In genomic region chr7:128627723-128628122, GRCm38 (mm10) we compare ENCODE assay signal across 19 mouse cellular contexts.
"Had no signal": no experiment of that assay in that cellular context is flagged by ENCODE, and none has a peak within 500 bp of the region (broad histone marks: within the 10 kb centered on the region; RNA-seq: fewer than 3 reads in every experiment).

No protein-coding gene starts in this region.

- H3K9ac ChIP-seq: hindbrain, embryonic 15.5 days; limb, embryonic 12.5 days; limb, embryonic 15.5 days; liver, embryonic 14.5 days; liver, postnatal 0 days; lung, embryonic 14.5 days; midbrain, embryonic 12.5 days; midbrain, embryonic 15.5 days; neural tube, embryonic 12.5 days; neural tube, embryonic 15.5 days had no signal

- H3K4me3 ChIP-seq: hindbrain, embryonic 15.5 days; limb, embryonic 12.5 days; limb, embryonic 15.5 days; midbrain, embryonic 12.5 days; midbrain, embryonic 15.5 days; neural tube, embryonic 12.5 days; neural tube, embryonic 15.5 days had no signal

- H3K4me2 ChIP-seq: hindbrain, embryonic 15.5 days; limb, embryonic 12.5 days; limb, embryonic 15.5 days; liver, embryonic 11.5 days; lung, embryonic 14.5 days; midbrain, embryonic 12.5 days; midbrain, embryonic 15.5 days; neural tube, embryonic 12.5 days; neural tube, embryonic 15.5 days had no signal

- H3K27me3 ChIP-seq: hindbrain, embryonic 15.5 days; limb, embryonic 12.5 days; limb, embryonic 15.5 days; midbrain, embryonic 12.5 days; midbrain, embryonic 15.5 days; neural tube, embryonic 12.5 days; neural tube, embryonic 15.5 days had no signal

- ATAC-seq: intestine, embryonic 16.5 days; liver, postnatal 0 days; lung, postnatal 0 days; midbrain, embryonic 15.5 days had no signal

- H3K9me3 ChIP-seq: hindbrain, embryonic 15.5 days; limb, embryonic 12.5 days; limb, embryonic 15.5 days; midbrain, embryonic 12.5 days; midbrain, embryonic 15.5 days; neural tube, embryonic 12.5 days; neural tube, embryonic 15.5 days had no signal

- H3K4me1 ChIP-seq: hindbrain, embryonic 15.5 days; limb, embryonic 12.5 days; limb, embryonic 15.5 days; midbrain, embryonic 15.5 days; neural tube, embryonic 12.5 days; neural tube, embryonic 15.5 days had no signal

- DNase-seq: left cerebral cortex, postnatal 4 days; liver, postnatal 0 days; lung, embryonic 14.5 days; right cerebral cortex, adult 18-20 months; right cerebral cortex, postnatal 14 days; right cerebral cortex, postnatal 4 days; thymus, adult 18-20 months had no signal

- H3K36me3 ChIP-seq: limb, embryonic 12.5 days; limb, embryonic 15.5 days; midbrain, embryonic 12.5 days; midbrain, embryonic 15.5 days; neural tube, embryonic 12.5 days; neural tube, embryonic 15.5 days had no signal

- H3K27ac ChIP-seq: hindbrain, embryonic 15.5 days; limb, embryonic 12.5 days; limb, embryonic 15.5 days; liver, embryonic 14.5 days; macrophage; midbrain, embryonic 12.5 days; midbrain, embryonic 15.5 days; neural tube, embryonic 12.5 days; neural tube, embryonic 15.5 days had no signal
